Mouse (Mus musculus) heart, embryonic 12.5 days (tissue): Measurements from ENCODE around the gene Smchd1. TPM values are rescaled to one million over a fixed set of nuclear protein-coding genes. Genes with fewer than 3 reads are reported as not detected.

Experiments used
- ATAC-seq: fragments of 200-750 bp; cut with Nextera tagmentation; 2 replicates; pipeline ENCODE4 v1.8.0; 2017; ENCODE audit warnings: moderate TSS enrichment, moderate library complexity; ENCODE audit not compliant: insufficient number of reproducible peaks, low FRiP score
- H3K27ac ChIP-seq: fragments of 300-500 bp; sonication (generic); 2 replicates; pipeline ENCODE4 v1.5.1; 2016; ENCODE audit warnings: mild to moderate bottlenecking, moderate library complexity; ENCODE audit not compliant: poor library complexity, severe bottlenecking
- H3K27me3 ChIP-seq: fragments of 300-500 bp; sonication (generic); replicated peaks from 2 replicates; pipeline ENCODE4 v1.6.1; 2016; ENCODE audit warnings: mild to moderate bottlenecking, moderate library complexity
- H3K36me3 ChIP-seq: fragments of 300-500 bp; sonication (generic); 2 replicates; pipeline ENCODE4 v1.6.1; 2016; ENCODE audit warnings: mild to moderate bottlenecking, moderate library complexity
- H3K4me1 ChIP-seq: fragments of 300-500 bp; sonication (generic); replicated peaks from 2 replicates; pipeline ENCODE4 v1.6.1; 2016; ENCODE audit warnings: mild to moderate bottlenecking
- H3K4me2 ChIP-seq: fragments of 300-500 bp; sonication (generic); 2 replicates; pipeline ENCODE4 v1.6.1; 2016; ENCODE audit warnings: mild to moderate bottlenecking, moderate library complexity
- H3K4me3 ChIP-seq: fragments of 300-500 bp; sonication (generic); 2 replicates; pipeline ENCODE4 v1.5.1; 2016; ENCODE audit warnings: mild to moderate bottlenecking
- H3K9ac ChIP-seq: fragments of 300-500 bp; sonication (generic); 2 replicates; pipeline ENCODE4 v1.6.1; 2016; ENCODE audit warnings: mild to moderate bottlenecking, moderate library complexity
- H3K9me3 ChIP-seq: fragments of 300-500 bp; sonication (generic); replicated peaks from 2 replicates; pipeline ENCODE4 v1.6.1; 2016; ENCODE audit warnings: mild to moderate bottlenecking, moderate library complexity
- WGBS: fragments of 180-500 bp; shearing (Covaris S2); methylation state at CpG from one replicate; pipeline ENCODE4 v1.1.7; 2016; 5-methylcytosine and 5-hydroxymethylcytosine counted together
- polyA plus RNA-seq: library from polyadenylated mRNA; unstranded; fragments of >200 nt; fragmentation: Nextera tagmentation; extraction: Ambion mirVana; gene quantifications from 2 replicates; pipeline ENCODE4 v1.2.1, GENCODE M21; 2016

Smchd1 gene
- polyA plus RNA-seq: 46.0 and 51.2 TPM in 2 replicates

DNA sequence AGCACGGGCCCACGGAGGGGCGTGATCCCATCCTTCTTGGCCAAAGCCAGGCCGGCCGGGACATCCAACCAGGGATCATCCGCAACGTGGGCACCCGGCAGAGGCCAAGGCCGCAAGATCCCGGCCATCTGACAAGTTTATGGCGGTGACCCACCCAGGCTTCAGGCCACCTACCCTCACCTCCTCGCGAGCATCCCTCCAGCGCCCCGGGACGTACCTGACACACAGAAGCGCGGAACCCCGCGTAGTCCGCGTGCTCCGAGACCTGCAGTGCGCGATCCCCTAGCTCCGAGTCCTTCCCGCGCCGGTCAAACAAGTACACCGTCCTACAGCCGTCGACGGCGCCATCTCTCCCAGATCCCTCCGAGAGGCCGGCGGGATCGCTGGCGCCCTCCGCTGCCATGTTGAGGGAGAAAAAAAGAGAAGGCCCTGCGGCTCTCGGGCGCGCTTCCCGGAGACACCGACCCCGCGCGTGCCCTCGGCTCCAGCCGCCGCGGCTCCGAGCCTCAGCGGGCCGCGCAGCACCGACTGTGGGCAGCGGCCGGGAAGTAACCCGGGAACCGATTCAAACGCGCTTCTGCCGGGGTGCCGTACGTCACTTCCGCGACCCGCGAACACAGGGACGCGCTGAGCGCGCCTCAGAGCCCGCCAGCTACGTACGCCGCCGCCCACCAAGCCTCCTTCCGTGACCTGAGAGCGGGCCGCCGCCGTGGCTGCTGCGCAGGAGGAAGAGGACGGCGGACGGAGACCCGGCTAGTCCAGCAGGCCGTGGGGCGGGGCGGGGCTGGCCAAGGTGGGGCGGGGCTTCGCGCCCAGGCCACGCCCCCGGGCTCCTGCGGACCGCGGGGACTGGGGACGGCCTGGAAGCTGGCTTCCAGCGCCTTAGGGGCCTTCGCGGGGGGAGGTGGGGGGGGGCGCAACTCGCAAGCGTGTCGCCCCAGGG, at the start of gene Smchd1:
Gene Smchd1, minus strand, starts transcription at position 582 of the 943 bp plus-strand sequence.
- Histone ChIP-seq H3K9me3 (no peaks in the 10 kb centered on the region), H3K4me1 (peaks cover 17% of the 10 kb centered on the region)

GRCm38 (mm10) chr17:71510297-71510696, 35.2 kb upstream of the Smchd1 start:
- WGBS: 94% methylated on average over 11 of the region's 11 CpGs
- no peak for ATAC-seq

More for the DNA sequence above, at the start of gene Smchd1:
- under 1% methylated on average over 102 of the region's 109 CpGs for WGBS
- H3K36me3 ChIP-seq: no peaks in the 10 kb centered on the region
- H3K27me3 ChIP-seq: no peaks in the 10 kb centered on the region
- H3K4me2 ChIP-seq: peak within 1 kb of the TSS; percentile 84
- peak; percentile 96 for ATAC-seq
- H3K4me3 ChIP-seq: peak within 1 kb of the TSS; percentile 82
- H3K9ac ChIP-seq: peak within 1 kb of the TSS; percentile 90
- H3K27ac ChIP-seq: peak within 1 kb of the TSS; percentile 98

DNA sequence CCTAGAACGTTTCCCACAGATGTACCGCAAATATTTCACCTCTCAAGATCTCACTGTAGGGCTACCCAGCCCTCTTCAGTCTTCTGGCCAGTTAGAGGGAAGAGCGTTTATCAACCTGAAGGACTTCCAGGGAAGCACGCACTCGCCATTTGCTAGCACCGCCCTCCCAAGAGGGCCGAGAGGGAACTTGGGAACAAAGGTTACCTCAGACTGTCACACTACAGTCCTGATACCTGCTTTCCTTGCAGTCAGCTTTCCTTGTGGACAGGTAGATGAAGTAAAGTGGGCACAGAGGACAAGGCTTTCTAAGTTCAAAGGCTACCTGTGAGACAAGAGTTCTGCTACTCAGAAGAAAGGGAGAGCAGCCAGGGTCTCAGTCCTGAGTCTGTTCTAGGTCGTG, 31.7 kb upstream of the Smchd1 start:
- H3K4me2 ChIP-seq: no peak overlapping the region
- no peaks in the 10 kb centered on the region for H3K27me3 ChIP-seq
- H3K36me3 ChIP-seq: peaks cover 80% of the 10 kb centered on the region
- H3K27ac ChIP-seq: no peak overlapping the region
- no peak for ATAC-seq
- no peak overlapping the region for H3K4me3 ChIP-seq
- WGBS: 88% methylated on average over 8 of the region's 8 CpGs
- no peak overlapping the region for H3K9ac ChIP-seq
- no peaks in the 10 kb centered on the region for H3K4me1 ChIP-seq
- no peaks in the 10 kb centered on the region for H3K9me3 ChIP-seq

More at GRCm38 (mm10) chr17:71510297-71510696, 35.2 kb upstream of the Smchd1 start:
- Histone ChIP-seq H3K27me3 (no peaks in the 10 kb centered on the region), H3K4me1 (no peaks in the 10 kb centered on the region), H3K4me2 (no peak overlapping the region), H3K9ac (no peak overlapping the region), H3K9me3 (no peaks in the 10 kb centered on the region), H3K4me3 (no peak overlapping the region), H3K36me3 (peaks cover 83% of the 10 kb centered on the region), H3K27ac (no peak overlapping the region)

DNA sequence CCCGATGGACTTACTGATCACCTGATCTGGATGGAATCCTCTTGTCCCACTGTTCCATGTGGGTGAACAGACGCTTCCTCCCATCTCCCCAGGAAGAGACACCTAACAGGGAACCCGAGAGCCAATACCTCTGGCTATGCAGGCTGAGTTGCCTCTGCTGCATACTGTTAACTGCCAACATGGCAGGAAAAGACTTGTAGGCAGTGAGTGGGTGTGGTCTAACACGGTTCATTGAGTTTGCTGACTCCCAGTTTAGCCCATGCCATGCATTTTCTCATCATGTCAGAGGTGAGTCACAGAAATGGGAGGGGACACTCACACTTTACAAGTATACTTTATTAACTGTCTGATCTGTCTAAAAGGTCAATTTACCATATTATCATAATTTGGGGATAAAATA, 20.6 kb upstream of the Smchd1 start:
- Histone ChIP-seq H3K36me3 (peaks cover 59% of the 10 kb centered on the region), H3K4me1 (0 out of 2 replicates have a peak, but pooled peaks cover 4% of the 10 kb centered on the region), H3K27me3 (no peaks in the 10 kb centered on the region), H3K9me3 (no peaks in the 10 kb centered on the region), H3K4me3 (no peak overlapping the region), H3K4me2 (no peak overlapping the region), H3K27ac (no peak overlapping the region), H3K9ac (no peak overlapping the region)
- no peak for ATAC-seq
- 91% methylated on average over 4 of the region's 4 CpGs for WGBS

GRCm38 (mm10) chr17:71491332-71491686, 16.2 kb upstream of the Smchd1 start:
- Histone ChIP-seq H3K4me3 (no peak overlapping the region), H3K9ac (no peak overlapping the region), H3K27me3 (no peaks in the 10 kb centered on the region), H3K4me1 (0 out of 2 replicates have a peak, but pooled peaks cover 10% of the 10 kb centered on the region), H3K9me3 (peaks cover 3% of the 10 kb centered on the region; the same call in 1 of the 2 replicates), H3K36me3 (peaks cover 20% of the 10 kb centered on the region), H3K4me2 (no peak overlapping the region), H3K27ac (no peak overlapping the region)
- no peak for ATAC-seq
- 83% methylated on average over 4 of the region's 4 CpGs for WGBS

- no peak overlapping the region for H3K27ac ChIP-seq
These were observed 15.7 kb upstream of the Smchd1 start for GRCm38 (mm10) chr17:71490666-71491331.

GRCm38 (mm10) chr17:71489703-71490461, 14.7 kb upstream of the Smchd1 start:
- Histone ChIP-seq H3K4me2 (no peak overlapping the region), H3K27me3 (no peaks in the 10 kb centered on the region), H3K4me3 (no peak overlapping the region), H3K27ac (no peak overlapping the region), H3K9ac (no peak overlapping the region), H3K4me1 (peaks cover 18% of the 10 kb centered on the region; the same call in 1 of the 2 replicates), H3K36me3 (peaks cover 6% of the 10 kb centered on the region), H3K9me3 (peaks cover 3% of the 10 kb centered on the region; the same call in 1 of the 2 replicates)
- 84% methylated on average over 9 of the region's 9 CpGs for WGBS
- ATAC-seq: no peak

More at GRCm38 (mm10) chr17:71490666-71491331, 15.7 kb upstream of the Smchd1 start:
- ATAC-seq: no peak
- peaks cover 15% of the 10 kb centered on the region; the same call in 1 of the 2 replicates for H3K4me1 ChIP-seq
- peaks cover 15% of the 10 kb centered on the region for H3K36me3 ChIP-seq
- H3K4me2 ChIP-seq: no peak overlapping the region
- WGBS: 55% methylated on average over 9 of the region's 9 CpGs
- H3K9me3 ChIP-seq: peaks cover 3% of the 10 kb centered on the region; the same call in 1 of the 2 replicates
- H3K4me3 ChIP-seq: no peak overlapping the region
- no peaks in the 10 kb centered on the region for H3K27me3 ChIP-seq
- no peak overlapping the region for H3K9ac ChIP-seq

- Histone ChIP-seq H3K4me1 (peaks cover 18% of the 10 kb centered on the region; the same call in 1 of the 2 replicates), H3K36me3 (no peaks in the 10 kb centered on the region), H3K4me2 (peak overlapping the region; percentile 31; the same call in 1 of the 2 replicates), H3K9me3 (peaks cover 3% of the 10 kb centered on the region; the same call in 1 of the 2 replicates), H3K27ac (no peak overlapping the region), H3K9ac (0 out of 2 replicates have a peak overlapping the region, but pooled peaks have one; percentile 2), H3K27me3 (no peaks in the 10 kb centered on the region), H3K4me3 (no peak overlapping the region)
- ATAC-seq: no peak
- 32% methylated on average over 8 of the region's 8 CpGs for WGBS
These were observed 11.2 kb upstream of the Smchd1 start for GRCm38 (mm10) chr17:71486231-71486851.

DNA sequence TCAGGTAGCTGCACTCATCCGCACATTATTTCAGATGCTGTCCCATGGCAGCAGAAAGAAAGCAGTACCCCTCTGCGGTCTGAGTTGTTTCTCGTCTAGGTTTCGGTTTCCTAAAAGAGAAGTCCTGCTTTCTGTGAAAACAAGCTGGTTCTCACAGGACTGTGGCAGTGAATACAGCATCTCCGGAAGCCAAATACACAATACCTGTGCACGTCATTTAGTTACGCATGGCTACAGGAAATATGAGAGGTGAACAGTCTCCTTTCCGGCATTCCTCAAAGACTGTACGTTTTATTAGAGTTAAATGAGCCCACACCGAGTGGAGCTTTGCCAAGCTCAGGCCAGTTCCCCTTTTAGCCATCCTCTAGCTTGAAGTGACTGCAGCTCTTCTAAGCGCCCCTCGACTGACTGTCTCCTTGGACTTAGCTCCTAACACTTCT, 10.7 kb upstream of the Smchd1 start:
- Histone ChIP-seq H3K9ac (0 out of 2 replicates have a peak overlapping the region, but pooled peaks have one; percentile 2), H3K36me3 (no peaks in the 10 kb centered on the region), H3K4me3 (no peak overlapping the region)

GRCm38 (mm10) chr17:71484711-71485110, 9.6 kb upstream of the Smchd1 start:
- no peak overlapping the region for H3K27ac ChIP-seq
- WGBS: 88% methylated on average over 5 of the region's 5 CpGs
- no peaks in the 10 kb centered on the region for H3K36me3 ChIP-seq
- ATAC-seq: no peak
- peaks cover 3% of the 10 kb centered on the region; the same call in 1 of the 2 replicates for H3K9me3 ChIP-seq
- H3K4me3 ChIP-seq: no peak overlapping the region
- H3K4me1 ChIP-seq: peaks cover 11% of the 10 kb centered on the region; the same call in 1 of the 2 replicates
- H3K4me2 ChIP-seq: no peak overlapping the region
- H3K27me3 ChIP-seq: no peaks in the 10 kb centered on the region
- H3K9ac ChIP-seq: no peak overlapping the region

More for the DNA sequence above, 10.7 kb upstream of the Smchd1 start:
- Histone ChIP-seq H3K27ac (no peak overlapping the region), H3K4me1 (peaks cover 14% of the 10 kb centered on the region; the same call in 1 of the 2 replicates), H3K27me3 (no peaks in the 10 kb centered on the region), H3K9me3 (peaks cover 3% of the 10 kb centered on the region; the same call in 1 of the 2 replicates), H3K4me2 (peak overlapping the region; percentile 31)
- WGBS: 68% methylated on average over 12 of the region's 12 CpGs
- no peak for ATAC-seq
